Mouse (Mus musculus) kidney, postnatal 10 days (tissue): ENCODE data around the gene Spata25.
A peak's percentile ranks its signal among the peaks of the same experiment; 100 is the strongest.
"Not testable (repeated sequence)": the region's sequence is repeated elsewhere in the genome, so short reads cannot be mapped to it uniquely, and the experiment has no call there.

ENCODE experiments used
- DNase-seq: peaks from one replicate; pipeline ENCODE4 v3.0.0; 2021; ENCODE audit warnings: mixed read lengths

Gene Spata25

DNA sequence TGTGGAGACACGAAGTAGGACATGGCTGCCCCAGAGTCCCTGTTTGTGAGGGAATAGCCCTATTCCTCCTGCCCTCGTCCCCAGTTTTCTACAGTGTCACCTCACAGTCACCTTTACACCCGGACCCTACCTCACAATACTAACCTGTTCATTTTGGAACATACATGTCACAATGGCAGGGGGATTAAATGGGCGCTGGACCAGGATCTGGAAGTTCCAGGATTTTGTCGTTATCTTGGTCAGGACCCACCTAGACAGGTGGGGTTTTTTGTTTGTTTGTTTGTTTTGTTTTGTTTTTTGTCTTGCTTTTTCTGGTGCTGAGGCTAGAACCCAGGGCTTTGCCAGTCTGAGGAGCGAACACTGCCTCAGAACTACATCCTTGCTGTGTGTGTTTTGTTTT, at the start of gene Spata25:
Gene Spata25 (minus strand): TSS at position 101 of the 400 bp plus-strand sequence.
- no peak for DNase-seq

DNA sequence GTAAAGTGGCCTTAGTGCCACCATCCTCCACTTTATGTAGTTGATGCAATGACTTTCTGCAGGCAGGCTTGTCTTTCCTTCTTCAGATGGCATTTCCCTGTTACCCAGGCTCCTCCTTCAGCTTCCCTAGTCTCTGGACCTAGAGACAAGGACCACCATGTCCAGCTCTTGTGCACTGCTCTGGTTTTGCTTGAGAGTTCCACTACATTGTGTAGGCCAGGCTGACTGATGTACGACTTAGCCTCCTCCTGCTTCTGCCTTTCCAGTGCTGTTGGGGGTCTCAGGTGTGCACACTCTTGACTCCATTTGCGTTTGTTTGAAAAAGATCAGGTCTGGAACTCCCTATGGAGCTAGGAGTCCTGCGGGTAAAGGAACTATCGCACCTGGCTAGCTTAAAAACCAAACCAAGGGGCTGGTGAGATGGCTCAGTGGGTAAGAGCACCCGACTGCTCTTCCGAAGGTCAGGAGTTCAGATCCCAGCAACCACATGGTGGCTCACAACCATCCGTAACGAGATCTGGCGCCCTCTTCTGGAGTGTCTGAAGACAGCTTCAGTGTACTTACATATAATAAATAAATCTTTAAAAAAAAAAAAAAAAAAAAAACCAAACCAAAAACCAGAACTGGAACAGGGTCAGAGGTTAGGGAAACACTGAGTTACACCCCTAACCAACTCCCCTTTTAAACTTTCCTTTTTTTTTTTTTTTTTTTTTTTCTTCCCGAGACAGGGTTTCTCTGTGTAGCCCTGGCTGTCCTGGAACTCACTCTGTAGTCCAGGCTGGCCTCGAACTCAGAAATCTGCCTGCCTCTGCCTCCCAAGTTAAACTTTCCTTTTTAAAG, 49.3 kb upstream of the Spata25 start:
- not testable (repeated sequence) for DNase-seq

DNA sequence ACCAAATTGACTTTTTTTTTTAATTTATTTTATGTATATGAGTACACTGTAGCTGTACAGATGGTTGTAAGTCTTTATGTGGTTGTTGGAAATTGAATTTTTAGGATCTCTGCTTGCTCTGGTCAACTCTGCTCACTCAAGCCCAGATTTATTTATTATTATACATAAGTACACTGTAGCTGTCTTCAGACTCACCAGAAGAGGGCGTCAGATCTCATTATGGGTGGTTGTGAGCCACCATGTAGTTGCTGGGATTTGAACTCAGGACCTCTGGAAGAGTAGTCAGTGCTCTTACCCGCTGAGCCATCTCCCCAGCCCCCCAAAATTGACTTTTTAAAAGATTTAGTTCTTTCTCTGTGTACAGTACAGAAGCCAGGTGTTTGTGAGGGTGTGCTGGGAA, 47.3 kb upstream of the Spata25 start:
- DNase-seq = not testable (repeated sequence)

DNA sequence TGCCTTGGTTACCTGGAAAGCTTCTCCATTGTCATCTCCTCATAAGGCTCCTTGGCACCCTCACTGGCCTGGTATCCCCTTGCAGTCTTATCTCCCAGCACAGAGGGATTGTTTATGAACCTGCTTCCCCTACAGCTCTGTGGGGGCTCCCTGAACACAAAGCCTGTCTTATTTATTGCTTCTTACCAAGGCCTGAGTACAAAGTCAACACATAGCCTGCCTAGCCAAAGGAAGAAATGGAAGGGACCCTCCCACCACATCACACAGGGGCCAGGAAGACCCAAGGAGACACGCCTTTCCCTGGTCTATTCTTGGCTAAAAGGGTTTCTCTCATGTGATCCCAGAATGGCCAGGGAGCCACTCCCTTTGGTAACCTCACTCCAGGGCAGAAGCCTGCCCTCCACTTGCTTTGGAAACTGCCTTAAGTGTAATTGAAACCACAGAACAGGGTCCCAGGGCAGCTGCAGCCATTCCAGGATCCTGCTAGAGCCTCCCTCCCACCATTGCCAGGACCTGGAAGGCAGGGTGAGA, 46.0 kb upstream of the Spata25 start:
- DNase-seq = peak; percentile 49

DNA sequence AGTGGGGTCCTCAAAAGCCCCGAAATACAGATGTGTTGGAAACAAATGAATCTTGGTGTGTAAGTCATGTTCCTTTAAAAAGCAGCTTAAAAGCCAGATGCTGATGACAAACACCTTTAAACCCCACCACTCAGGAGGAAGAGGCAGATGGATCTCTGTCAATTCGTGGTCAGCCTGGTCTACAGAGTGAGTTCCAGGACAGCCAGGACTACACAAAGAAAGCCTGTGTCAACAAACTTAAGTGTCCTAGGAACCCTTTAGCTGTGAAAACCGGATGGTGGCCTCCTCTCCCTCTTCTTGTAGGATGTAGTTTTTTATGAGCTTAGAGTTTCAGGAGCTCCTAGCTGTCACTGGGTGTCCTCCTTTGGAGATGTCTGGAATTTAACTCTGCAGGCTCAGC, 45.3 kb upstream of the Spata25 start:
- DNase-seq = no peak

DNA sequence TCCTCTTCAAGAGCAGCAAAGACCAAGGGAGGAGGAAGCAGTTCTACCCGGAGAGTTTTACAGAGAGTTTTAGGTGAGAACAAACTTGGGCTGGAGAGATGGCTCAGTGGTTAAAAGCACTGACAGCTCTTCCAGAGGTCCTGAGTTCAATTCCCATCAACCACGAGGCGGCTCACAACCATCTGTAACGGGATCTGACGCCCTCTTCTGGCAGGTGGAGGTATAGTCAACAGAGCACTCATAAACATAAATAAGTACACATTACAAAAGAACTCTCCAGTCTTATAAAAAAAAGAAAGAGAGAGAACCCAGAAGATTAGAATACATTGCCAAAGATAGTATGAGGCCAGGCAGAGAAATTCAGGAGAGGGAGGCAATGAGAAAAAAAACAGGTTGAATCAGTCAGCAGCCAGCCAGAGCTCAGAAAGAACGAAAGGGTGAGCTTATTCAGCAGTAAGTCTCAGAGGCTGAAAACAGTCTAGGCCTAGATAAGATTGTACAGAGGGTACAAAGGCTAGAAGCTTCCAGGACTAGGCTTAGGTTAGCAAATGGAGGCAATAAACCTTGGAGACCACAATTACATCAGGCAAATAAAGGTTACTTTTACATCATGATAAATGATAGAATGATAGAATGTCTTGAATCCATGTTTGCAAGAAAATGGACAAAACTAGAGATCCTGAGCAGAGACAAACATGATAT, 43.4 kb upstream of the Spata25 start:
- no peak for DNase-seq

DNA sequence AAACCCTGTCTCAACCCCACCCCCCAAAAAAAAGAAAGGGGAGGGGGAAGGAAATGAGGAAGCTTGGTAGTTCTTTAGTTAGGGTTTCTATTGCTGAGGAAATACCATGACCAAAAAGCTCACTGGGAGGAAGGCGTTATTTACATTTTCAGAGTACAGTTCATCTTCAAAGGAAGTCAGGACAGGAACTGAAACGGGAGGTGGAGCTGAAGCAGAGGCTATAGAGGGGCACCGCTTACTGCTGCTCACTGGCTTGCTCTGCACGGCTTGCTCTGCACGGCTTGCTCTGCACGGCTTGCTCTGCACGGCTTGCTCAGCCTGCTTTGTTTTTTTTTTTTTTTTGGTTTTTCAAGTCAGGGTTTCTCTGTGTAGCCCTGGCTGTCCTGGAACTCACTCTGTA, 40.2 kb upstream of the Spata25 start:
- no peak for DNase-seq

DNA sequence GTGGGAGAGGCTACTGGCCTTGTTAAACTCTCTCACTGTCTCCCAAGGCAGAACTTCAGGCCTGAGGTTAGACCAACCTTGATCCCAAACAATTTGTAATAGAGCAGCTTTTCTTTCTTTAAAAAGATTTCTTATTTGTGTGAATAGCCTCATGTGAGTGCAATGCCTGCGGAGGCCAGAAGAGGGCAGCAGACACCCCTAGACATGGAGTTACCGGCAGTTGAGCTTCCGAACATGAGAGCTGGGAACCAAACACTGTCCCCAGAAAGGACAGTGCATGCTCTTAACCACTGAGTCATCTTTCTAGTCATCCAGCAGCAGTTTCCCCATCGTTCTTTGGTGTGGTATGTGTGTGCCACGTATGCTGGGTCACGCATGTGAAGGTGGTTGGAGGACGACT, 39.2 kb upstream of the Spata25 start:
- peak; percentile 56 for DNase-seq

- DNase-seq = peak; percentile 76
Observed at GRCm38 (mm10) chr2:164866741-164867551, 38.6 kb upstream of the Spata25 start.

GRCm38 (mm10) chr2:164864593-164864992, 36.3 kb upstream of the Spata25 start:
- DNase-seq = no peak

GRCm38 (mm10) chr2:164863411-164863810, 35.1 kb upstream of the Spata25 start:
- not testable (repeated sequence) for DNase-seq

- DNase-seq = peak; percentile 94
Observed at GRCm38 (mm10) chr2:164862179-164862861, 34.0 kb upstream of the Spata25 start.

DNA sequence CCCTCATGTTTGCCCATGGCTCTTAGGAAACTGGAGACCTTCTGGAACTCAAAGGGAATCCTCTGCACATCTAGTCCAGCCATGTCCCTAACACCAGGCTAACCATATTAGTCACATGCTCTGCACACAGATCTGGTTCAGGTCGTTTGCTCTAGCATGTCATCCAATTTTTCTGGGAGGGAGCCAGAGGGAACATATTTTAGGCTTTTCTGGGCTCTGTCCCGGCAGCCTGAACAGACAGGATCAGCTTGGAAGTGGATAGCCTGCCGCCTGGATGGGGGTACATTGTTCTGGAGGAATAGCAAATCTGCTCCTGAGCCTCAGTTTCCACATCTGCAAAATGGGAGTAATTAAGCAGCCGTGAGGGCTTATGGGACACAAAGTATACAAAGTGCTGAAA, 32.8 kb upstream of the Spata25 start:
- DNase-seq = no peak

- peak; percentile 57 for DNase-seq
Observed at GRCm38 (mm10) chr2:164859640-164860432, 31.5 kb upstream of the Spata25 start.

GRCm38 (mm10) chr2:164859155-164859554, 30.8 kb upstream of the Spata25 start:
- DNase-seq = no peak

- no peak for DNase-seq
Observed at GRCm38 (mm10) chr2:164857842-164858553, 29.7 kb upstream of the Spata25 start.

DNA sequence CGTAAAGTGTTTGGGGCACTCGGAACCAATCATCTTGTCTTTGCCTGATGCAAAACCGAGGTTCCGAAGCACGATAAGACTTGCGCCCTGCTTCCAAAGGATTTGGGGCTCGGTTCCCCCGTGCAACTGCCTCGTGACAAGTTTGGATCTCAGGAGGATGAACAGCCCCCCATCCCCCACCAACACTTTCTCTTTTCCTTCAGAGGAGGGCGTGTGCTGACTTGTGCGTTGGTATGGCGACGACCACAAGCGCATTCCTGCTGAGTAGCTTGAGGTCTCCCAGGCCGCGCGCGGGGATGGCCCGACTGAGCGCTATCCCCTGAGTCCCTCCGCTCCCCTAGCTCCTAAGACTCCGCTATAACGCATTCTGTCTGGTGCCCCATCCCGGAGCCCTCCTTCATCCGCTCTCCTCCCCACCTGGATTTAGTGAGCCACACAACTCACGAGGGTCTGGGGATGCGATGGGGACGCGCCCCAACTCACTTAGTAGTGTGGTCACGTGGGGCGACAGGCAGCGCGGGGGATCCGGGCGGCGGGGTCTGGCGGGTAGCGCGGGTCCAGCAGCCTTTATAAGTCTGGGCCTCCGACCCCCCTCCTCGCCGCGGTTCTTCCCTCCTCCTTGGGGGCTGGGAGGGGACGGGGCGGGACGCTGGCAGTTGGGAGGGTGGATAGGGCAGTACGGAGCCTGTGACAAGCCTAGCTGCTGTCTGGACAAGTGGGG, 28.9 kb upstream of the Spata25 start, which contains the start of gene Pltp:
Gene Pltp (minus strand): TSS at position 611 of the 721 bp plus-strand sequence.
- DNase-seq = peak; percentile 83

- DNase-seq = peak; percentile 42
Observed at GRCm38 (mm10) chr2:164856309-164857100, 28.2 kb upstream of the Spata25 start.

GRCm38 (mm10) chr2:164855572-164855971, 27.2 kb upstream of the Spata25 start:
- not testable (repeated sequence) for DNase-seq
